Mouse (Mus musculus): Measurements from ENCODE around the gene Slc25a41.
"Not testable (repeated sequence)": the region's sequence is repeated elsewhere in the genome, so short reads cannot be mapped to it uniquely, and the experiment has no call there.

Gene Slc25a41

GRCm38 (mm10) chr17:57041554-57041953, at the start of gene Slc25a41:
Gene Slc25a41 (minus strand): TSS chr17:57041654.
- no peak for DNase-seq (ENCODE audit: low read depth)

GRCm38 (mm10) chr17:57087049-57087832, 45.8 kb upstream of the Slc25a41 start, which contains the start of gene Tubb4a:
Gene Tubb4a (minus strand): TSS chr17:57087782.
- DNase-seq (ENCODE audit: low read depth) = no peak

GRCm38 (mm10) chr17:57085970-57086757, 44.7 kb upstream of the Slc25a41 start:
- no peak for DNase-seq (ENCODE audit: low read depth)

- DNase-seq (ENCODE audit: low read depth) = no peak
Observed at GRCm38 (mm10) chr17:57082481-57082880, 41.0 kb upstream of the Slc25a41 start.

DNA sequence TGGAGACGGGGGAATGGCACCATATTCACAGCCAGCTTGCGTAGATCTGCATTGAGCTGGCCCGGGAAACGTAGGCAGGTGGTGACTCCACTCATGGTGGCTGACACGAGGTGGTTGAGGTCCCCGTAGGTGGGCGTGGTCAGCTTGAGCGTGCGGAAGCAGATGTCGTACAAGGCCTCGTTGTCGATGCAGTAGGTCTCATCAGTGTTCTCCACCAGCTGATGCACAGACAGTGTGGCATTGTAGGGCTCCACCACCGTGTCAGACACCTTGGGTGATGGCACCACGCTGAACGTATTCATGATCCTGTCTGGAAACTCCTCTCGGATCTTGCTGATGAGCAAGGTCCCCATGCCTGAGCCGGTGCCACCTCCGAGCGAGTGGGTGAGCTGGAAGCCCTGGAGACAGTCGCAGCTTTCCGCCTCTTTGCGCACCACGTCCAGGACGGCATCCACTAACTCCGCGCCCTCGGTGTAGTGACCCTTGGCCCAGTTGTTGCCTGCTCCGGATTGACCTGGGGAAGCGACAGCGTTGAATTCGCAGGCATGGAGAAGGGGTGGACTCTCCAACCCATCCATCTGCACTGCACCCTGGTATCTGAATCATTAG, 39.9 kb upstream of the Slc25a41 start:
- DNase-seq (ENCODE audit: low read depth) = no peak

GRCm38 (mm10) chr17:57079919-57080318, 38.5 kb upstream of the Slc25a41 start:
- DNase-seq (ENCODE audit: low read depth) = no peak

DNA sequence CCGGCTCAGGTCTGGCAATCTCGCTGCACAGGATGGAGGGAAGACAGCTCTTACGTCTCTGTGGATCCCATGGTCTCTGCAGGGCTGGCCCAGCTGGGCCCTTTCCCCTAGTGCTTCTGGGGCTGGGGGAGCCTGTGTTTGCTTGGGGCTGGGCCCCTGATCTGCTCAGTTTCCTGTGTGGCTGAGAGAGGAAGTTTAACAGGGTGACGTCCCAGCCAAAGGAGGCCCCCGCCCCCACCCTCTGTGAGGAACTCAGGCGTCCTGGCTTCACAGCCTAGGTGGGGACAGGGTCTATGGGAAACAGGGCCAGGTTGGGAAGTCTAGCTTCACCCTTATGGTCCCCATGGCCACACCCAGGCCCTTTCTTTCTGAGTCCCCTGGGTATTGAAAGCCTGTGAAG, 36.9 kb upstream of the Slc25a41 start, which contains the start of gene Dennd1c:
TSS of gene Dennd1c (minus strand) at position 179 of the 400 bp plus-strand sequence.
- peak; percentile 63 for DNase-seq (ENCODE audit: low read depth)

GRCm38 (mm10) chr17:57076916-57077315, 35.5 kb upstream of the Slc25a41 start:
- DNase-seq (ENCODE audit: low read depth) = no peak

- no peak for DNase-seq (ENCODE audit: low read depth)
Observed at GRCm38 (mm10) chr17:57070699-57071098, 29.2 kb upstream of the Slc25a41 start.

DNA sequence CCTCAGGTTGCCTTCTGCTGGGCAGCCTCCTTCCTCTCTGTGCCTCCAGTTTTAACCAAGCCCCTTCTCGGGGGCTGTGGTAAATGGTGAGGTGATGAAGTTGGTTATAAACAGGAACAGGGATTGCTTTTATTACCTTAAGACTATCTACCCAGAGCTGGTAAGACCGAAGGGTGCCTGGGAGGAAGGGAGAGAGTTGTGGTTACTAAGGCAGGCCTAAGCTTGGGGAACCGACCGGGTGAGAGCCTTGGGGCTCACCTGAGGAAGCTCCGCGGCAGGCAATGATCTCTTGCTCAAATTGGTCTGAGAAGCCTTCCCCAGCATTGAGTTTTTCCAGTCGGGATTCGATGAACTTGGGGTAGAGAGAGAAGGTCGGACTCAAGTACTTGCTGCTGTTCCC, 28.8 kb upstream of the Slc25a41 start:
- no peak for DNase-seq (ENCODE audit: low read depth)

GRCm38 (mm10) chr17:57066908-57067307, 25.5 kb upstream of the Slc25a41 start:
- no peak for DNase-seq (ENCODE audit: low read depth)

- no peak for DNase-seq (ENCODE audit: low read depth)
Observed at GRCm38 (mm10) chr17:57063031-57063430, 21.6 kb upstream of the Slc25a41 start.

- DNase-seq (ENCODE audit: low read depth) = no peak
Observed at GRCm38 (mm10) chr17:57062548-57062947, 21.1 kb upstream of the Slc25a41 start.

DNA sequence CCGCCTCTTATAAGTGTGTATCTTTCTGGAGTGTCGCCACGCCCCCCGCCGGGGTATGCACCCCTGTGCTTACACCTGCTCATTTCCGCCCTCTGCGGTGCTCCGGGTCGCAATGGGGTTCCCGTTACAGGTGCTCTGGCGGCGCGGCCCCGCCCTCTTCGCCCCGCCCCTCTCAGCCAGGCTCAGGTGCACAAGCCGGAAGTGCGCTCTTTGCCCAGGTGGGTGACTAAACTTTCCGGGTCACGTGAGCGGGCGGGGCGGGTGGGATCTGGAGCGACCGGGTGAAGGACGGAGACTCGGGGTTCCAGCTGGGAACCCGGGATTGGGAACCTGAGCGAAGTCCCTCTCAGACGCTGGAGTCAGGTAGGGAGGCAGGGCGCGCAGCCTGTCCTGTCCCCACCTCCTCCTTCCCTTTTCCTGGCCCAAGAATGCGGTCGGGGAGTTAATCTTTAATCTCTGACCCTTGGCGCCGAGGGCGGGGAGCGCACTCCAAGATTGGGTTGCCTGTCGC, 20.6 kb upstream of the Slc25a41 start:
- no peak for DNase-seq (ENCODE audit: low read depth)

GRCm38 (mm10) chr17:57061069-57061468, 19.6 kb upstream of the Slc25a41 start:
- no peak for DNase-seq (ENCODE audit: low read depth)

GRCm38 (mm10) chr17:57060231-57060801, 18.9 kb upstream of the Slc25a41 start:
- DNase-seq (ENCODE audit: low read depth) = peak; percentile 92

DNA sequence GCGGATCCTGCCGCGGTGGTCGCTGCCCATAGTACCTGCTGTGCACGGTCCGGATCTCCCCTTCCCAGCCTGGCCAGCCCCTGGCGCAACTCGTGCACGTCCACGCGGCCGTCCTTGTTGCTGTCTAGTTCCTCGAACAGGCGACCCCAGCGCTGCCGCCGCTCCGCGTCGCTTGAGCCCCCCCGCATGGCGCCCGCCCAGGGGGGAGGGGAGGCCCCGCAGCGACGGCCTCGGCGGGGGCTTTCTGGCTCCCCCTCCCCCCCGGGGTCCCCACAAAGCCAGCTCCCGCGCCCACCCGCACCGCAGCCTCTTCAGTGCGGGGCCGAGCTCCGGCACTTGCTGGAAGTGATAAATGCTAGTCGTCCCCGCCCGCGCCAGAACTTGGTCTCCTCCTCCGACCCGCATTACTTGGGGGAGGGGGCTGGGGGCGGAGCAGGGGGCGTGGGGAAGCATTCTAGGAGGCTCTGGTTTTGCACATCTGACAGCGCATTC, 18.1 kb upstream of the Slc25a41 start, which contains the start of gene Slc25a23:
TSS of gene Slc25a23 (minus strand) at position 378 of the 492 bp plus-strand sequence.
- DNase-seq (ENCODE audit: low read depth) = no peak

DNA sequence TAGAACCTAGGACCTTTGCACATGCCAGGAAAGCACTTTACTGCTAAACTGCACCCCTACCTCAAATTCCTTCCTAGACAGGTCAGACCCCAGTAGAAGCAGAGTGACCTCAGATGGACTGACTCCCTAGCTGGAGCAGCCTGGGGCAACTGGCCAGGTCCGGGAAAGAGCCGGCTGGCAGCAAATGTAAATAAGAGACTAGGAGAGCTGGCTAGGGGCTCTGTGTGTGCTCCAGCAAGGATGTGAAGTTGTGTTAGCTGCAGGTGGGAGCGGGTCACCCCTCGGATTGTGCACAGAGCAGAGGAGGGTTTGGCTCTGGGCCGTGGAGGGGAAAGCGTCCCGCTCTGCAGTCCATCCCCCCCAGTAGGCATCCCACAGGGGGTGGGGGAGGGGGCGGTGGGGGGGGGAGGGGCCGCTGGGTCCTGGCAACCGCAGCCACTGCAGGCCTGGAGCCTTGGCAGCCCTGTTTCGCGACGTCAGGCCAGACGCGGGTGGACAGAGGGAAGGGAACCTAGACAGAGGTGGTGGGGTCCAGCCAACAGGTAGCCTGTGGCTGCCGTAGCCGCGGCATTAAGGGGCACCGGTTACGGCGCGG, 17.5 kb upstream of the Slc25a41 start, which contains the start of gene Crb3:
TSS of gene Crb3 (plus strand) at position 215 of the 595 bp plus-strand sequence.
- no peak for DNase-seq (ENCODE audit: low read depth)

DNA sequence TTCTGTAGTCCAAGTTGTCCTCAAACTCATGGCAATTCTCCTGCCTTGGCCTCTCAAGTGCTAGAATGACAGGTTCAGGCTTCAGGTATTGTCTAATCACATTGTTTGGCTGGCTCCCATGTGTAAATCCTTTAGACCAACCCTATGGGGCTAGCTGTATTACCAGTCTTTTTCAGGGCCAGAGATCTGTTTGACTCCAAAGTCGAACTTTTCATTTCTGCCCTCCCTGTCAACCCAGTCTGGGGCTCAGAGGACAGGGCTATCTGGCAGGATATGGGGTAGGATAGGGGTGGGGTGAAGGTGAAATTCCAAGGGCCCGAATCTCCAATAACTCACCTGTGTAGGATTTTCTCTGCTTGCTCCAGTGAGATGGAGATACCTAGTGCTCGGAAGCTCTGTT, 14.8 kb upstream of the Slc25a41 start:
- no peak for DNase-seq (ENCODE audit: low read depth)

- DNase-seq (ENCODE audit: low read depth) = not testable (repeated sequence)
Observed at GRCm38 (mm10) chr17:57051679-57052078, 10.2 kb upstream of the Slc25a41 start.

DNA sequence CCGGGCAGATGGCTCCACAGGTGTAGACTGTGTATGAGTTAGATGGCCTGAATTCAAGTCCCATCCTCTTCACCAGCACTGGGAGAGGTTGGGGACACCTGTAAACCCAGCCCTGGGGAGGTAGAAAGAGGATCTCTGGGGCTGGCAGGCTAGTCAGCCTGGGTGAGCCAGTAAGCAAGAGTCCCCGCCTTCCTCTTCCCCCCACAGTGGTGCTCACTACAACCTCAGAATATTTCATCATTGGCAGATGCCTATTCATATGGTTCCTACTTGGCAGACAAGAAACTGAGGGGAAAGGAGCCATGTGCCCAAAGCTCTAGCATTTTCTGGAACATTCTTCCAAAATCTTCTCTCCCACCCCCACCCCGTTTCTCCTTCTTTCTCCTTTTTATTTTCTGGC, 7.4 kb upstream of the Slc25a41 start:
- DNase-seq (ENCODE audit: low read depth) = no peak
